Mouse (Mus musculus) C2C12 (cell line): ENCODE data around the gene Miga1.

Source experiments
- CTCF ChIP-seq: IDR thresholded peaks from one replicate; pipeline ENCODE4 v1.5.1; 2011; ENCODE audit not compliant: control insufficient read depth, insufficient read depth, insufficient read length
- MYOD1 ChIP-seq: IDR thresholded peaks from one replicate; pipeline ENCODE4 v1.6.1; 2011; ENCODE audit warnings: low read depth; ENCODE audit not compliant: control insufficient read depth, insufficient read length

DNA sequence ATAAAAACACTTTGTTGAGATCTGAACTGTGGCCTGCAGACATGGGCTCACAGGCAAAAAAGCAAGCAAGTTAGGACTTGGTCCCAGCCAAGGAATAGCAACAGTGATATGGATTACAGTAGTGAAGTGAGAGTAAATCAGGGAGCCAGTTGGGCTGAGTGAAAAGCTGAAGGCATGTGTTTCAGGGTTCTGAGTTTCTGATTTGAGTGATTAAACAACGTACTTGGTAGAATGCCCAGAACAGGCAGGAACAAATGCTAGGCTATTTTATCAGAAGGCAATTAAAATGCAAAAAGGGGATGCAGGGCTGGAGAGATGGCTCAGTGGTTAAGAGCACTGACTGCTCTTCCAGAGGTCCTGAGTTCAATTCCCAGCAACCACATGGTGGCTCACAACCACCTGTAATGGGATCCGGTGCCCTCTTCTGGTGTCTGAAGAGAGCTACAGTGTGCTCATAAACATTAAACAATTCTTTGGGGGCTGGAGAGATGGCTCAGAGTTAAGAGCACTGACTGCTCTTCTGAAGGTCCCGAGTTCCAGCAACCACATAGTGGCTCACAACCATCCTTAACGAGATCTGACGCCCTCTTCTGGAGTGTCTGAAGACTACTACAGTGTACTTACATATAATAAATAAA, 94.8 kb downstream of the Miga1 start:
- TF ChIP-seq MYOD1 (no peak), CTCF (no peak)
